Mouse (Mus musculus) CH12.LX (cell line): ENCODE results near the gene Hecw2. TPM values are rescaled to one million over a fixed set of nuclear protein-coding genes. Genes with fewer than 3 reads are reported as not detected.

Experiments
- DNase-seq: peaks from one replicate; pipeline ENCODE4 v3.0.0-alpha.2; 2013; ENCODE audit errors: extremely low read depth
- H3K27ac ChIP-seq: 2 replicates; pipeline ENCODE4 v1.5.1; 2012; ENCODE audit warnings: low read depth, mild to moderate bottlenecking, control low read depth, moderate library complexity; ENCODE audit not compliant: insufficient read depth
- H3K27me3 ChIP-seq: replicated peaks from 2 replicates; pipeline ENCODE3; 2012; ENCODE audit warnings: inconsistent platforms
- H3K36me3 ChIP-seq, 2 experiments: replicated peaks in 1 of 2; 2 replicates each; pipeline versions ENCODE3 to v1.6.1; 2012; ENCODE audit warnings: inconsistent platforms in 1 of 2, low read length in 1 of 2, mild to moderate bottlenecking in 1 of 2, mixed read lengths in 1 of 2, moderate library complexity in 1 of 2; ENCODE audit not compliant: control insufficient read depth in 1 of 2, insufficient read depth in 1 of 2
- H3K4me1 ChIP-seq, 2 experiments: 2 replicates each; pipeline ENCODE4 v1.6.1; 2012; ENCODE audit warnings: inconsistent platforms in 1 of 2, moderate library complexity in 1 of 2; ENCODE audit not compliant: insufficient read depth in 2 of 2, control insufficient read depth in 1 of 2
- H3K4me2 ChIP-seq: 2 replicates; pipeline ENCODE4 v1.6.1; 2012; ENCODE audit warnings: low read depth, mild to moderate bottlenecking, control low read depth; ENCODE audit not compliant: poor library complexity, insufficient read depth, severe bottlenecking
- H3K4me3 ChIP-seq, 3 experiments: fragments of 150-350 bp in 1 of 3; sonication (generic) in 1 of 3; replicated peaks in 1 of 3; 2 replicates each; pipeline versions ENCODE3 to v1.5.1; 2011 to 2012; ENCODE audit warnings: low read depth in 2 of 3, low read length in 2 of 3, mild to moderate bottlenecking in 2 of 3, moderate library complexity in 2 of 3, control low read depth in 1 of 3, improper control_type of control experiment in 1 of 3, inconsistent platforms in 1 of 3, mixed read lengths in 1 of 3; ENCODE audit not compliant: poor library complexity in 1 of 3
- H3K79me2 ChIP-seq: replicated peaks from 2 replicates; pipeline ENCODE4 v1.6.1; 2012; ENCODE audit warnings: mild to moderate bottlenecking, moderate library complexity; ENCODE audit not compliant: control insufficient read depth, poor library complexity, insufficient read depth, severe bottlenecking; ENCODE audit errors: extremely low read depth
- H3K9ac ChIP-seq: 2 replicates; pipeline ENCODE4 v1.6.1; 2012; ENCODE audit warnings: low read depth, mild to moderate bottlenecking, control low read depth, moderate library complexity; ENCODE audit not compliant: insufficient read depth
- H3K9me3 ChIP-seq: replicated peaks from 2 replicates; pipeline ENCODE3; 2012; ENCODE audit warnings: low read length, inconsistent platforms, mixed read lengths
- CHD2 ChIP-seq: IDR thresholded peaks from 2 replicates; pipeline ENCODE4 v1.6.1; 2011; ENCODE audit warnings: low read length, improper control_type of control experiment
- EP300 ChIP-seq: IDR thresholded peaks from 2 replicates; pipeline ENCODE4 v1.6.1; 2011; ENCODE audit warnings: low read length, improper control_type of control experiment
- IRF4 ChIP-seq: IDR thresholded peaks from 2 replicates; pipeline ENCODE4 v1.6.1; 2014; ENCODE audit warnings: low read depth, mild to moderate bottlenecking, inconsistent platforms, low read length, improper control_type of control experiment
- JUN ChIP-seq: IDR thresholded peaks from 2 replicates; pipeline ENCODE4 v1.6.1; 2011; ENCODE audit warnings: low read depth, mild to moderate bottlenecking, low read length, improper control_type of control experiment, moderate library complexity; ENCODE audit not compliant: insufficient read depth
- KAT2A ChIP-seq: IDR thresholded peaks from 2 replicates; pipeline ENCODE4 v1.6.1; 2012; ENCODE audit warnings: low read length, improper control_type of control experiment, inconsistent platforms; ENCODE audit not compliant: insufficient replicate concordance
- MAFK ChIP-seq: IDR thresholded peaks from 2 replicates; pipeline ENCODE4 v1.6.1; 2011; ENCODE audit warnings: low read length, improper control_type of control experiment; ENCODE audit not compliant: insufficient replicate concordance
- MAX ChIP-seq: IDR thresholded peaks from 2 replicates; pipeline ENCODE4 v1.6.1; 2011; ENCODE audit warnings: low read length, improper control_type of control experiment
- MEF2A ChIP-seq: IDR thresholded peaks from 2 replicates; pipeline ENCODE4 v1.6.1; 2014; ENCODE audit warnings: low read depth, mild to moderate bottlenecking, inconsistent platforms, low read length, improper control_type of control experiment, borderline replicate concordance
- MYC ChIP-seq: IDR thresholded peaks from 2 replicates; pipeline ENCODE4 v1.6.1; 2011; ENCODE audit warnings: low read depth, mild to moderate bottlenecking, improper control_type of control experiment, low read length
- NELFE ChIP-seq: IDR thresholded peaks from 2 replicates; pipeline ENCODE4 v1.6.1; 2011; ENCODE audit warnings: low read depth, low read length, improper control_type of control experiment
- NRF1 ChIP-seq: IDR thresholded peaks from 2 replicates; pipeline ENCODE4 v1.6.1; 2014; ENCODE audit warnings: low read depth, mild to moderate bottlenecking, inconsistent platforms, low read length, improper control_type of control experiment, moderate library complexity
- POLR2A ChIP-seq: IDR thresholded peaks from 2 replicates; pipeline ENCODE4 v1.6.1; 2011; ENCODE audit warnings: low read depth, mild to moderate bottlenecking, improper control_type of control experiment, low read length
- POLR2AphosphoS2 ChIP-seq: IDR thresholded peaks from 2 replicates; pipeline ENCODE4 v1.6.1; 2011; ENCODE audit warnings: low read depth, low read length, improper control_type of control experiment
- SIN3A ChIP-seq: IDR thresholded peaks from 2 replicates; pipeline ENCODE4 v1.6.1; 2012; ENCODE audit warnings: low read length, improper control_type of control experiment, inconsistent platforms
- SMC3 ChIP-seq: IDR thresholded peaks from 2 replicates; pipeline ENCODE4 v1.6.1; 2011; ENCODE audit warnings: low read depth, low read length, improper control_type of control experiment
- TBP ChIP-seq: conservative IDR thresholded peaks from 2 replicates; pipeline ENCODE4 v1.6.1; 2011; ENCODE audit warnings: low read depth, low read length, improper control_type of control experiment
- USF2 ChIP-seq: conservative IDR thresholded peaks from 2 replicates; pipeline ENCODE4 v1.6.1; 2011; ENCODE audit warnings: low read depth, low read length, improper control_type of control experiment
- ZC3H11A ChIP-seq: IDR thresholded peaks from 2 replicates; pipeline ENCODE4 v1.6.1; 2012; ENCODE audit warnings: low read depth, mild to moderate bottlenecking, inconsistent platforms, low read length, improper control_type of control experiment
- ZKSCAN1 ChIP-seq: IDR thresholded peaks from 2 replicates; pipeline ENCODE4 v1.6.1; 2012; ENCODE audit warnings: low read depth, inconsistent platforms, low read length, improper control_type of control experiment, borderline replicate concordance
- ZMIZ1 ChIP-seq: IDR thresholded peaks from 2 replicates; pipeline ENCODE4 v1.6.1; 2012; ENCODE audit warnings: low read depth, mild to moderate bottlenecking, inconsistent platforms, low read length, improper control_type of control experiment
- dilution Hi-C: fragments of 300-500 bp; cut with MboI; formaldehyde crosslinking; loops from 2 replicates; pipeline ENCODE4 v1.14.3; 2020; ENCODE audit warnings: low sequenced_read_pairs; ENCODE audit not compliant: extremely low pct_unique_long_range_greater_than_20kb, extremely low pct_ligation_motif_present
- in situ Hi-C: fragments of 300-500 bp; cut with MboI; formaldehyde crosslinking; loops from 3 replicates; pipeline ENCODE4 v1.14.3; 2019; ENCODE audit warnings: low sequenced_read_pairs, low pct_ligation_motif_present, low pct_unique_long_range_greater_than_20kb, mixed read lengths
- polyA plus RNA-seq: library from polyadenylated mRNA; unstranded; fragments of >175 nt; gene quantifications from 2 replicates; pipeline ENCODE4 v1.2.1, GENCODE M21; 2012; ENCODE audit warnings: low read depth; ENCODE audit not compliant: insufficient read length
- total RNA-seq, 2 experiments: library from RNA; depleted of rRNA; stranded (reverse); fragments of 300-350 nt in 1 of 2; fragments of >200 nt in 1 of 2; gene quantifications; 2 replicates each; pipeline ENCODE4 v1.2.3; 2012 to 2014

The Hecw2 gene
- total and polyA plus RNA-seq, 3 experiments = 0.05 to 0.59 (median 0.14) TPM

- no peaks in the 10 kb centered on the region for H3K79me2 ChIP-seq
- TF ChIP-seq EP300 (no peak), SMC3 (no peak), ZMIZ1 (no peak), POLR2AphosphoS2 (no peak), MEF2A (0 out of 2 replicates have a peak, but pooled peaks have one; percentile 15), CHD2 (no peak)
- dilution Hi-C loops (no loop called here), in situ Hi-C loops (no loop called here)
- no peaks in the 10 kb centered on the region for H3K27me3 ChIP-seq
- peaks cover 4 to 10% of the 10 kb centered on the region in 2 experiments; a peak in 3 of 4 replicates for H3K4me1 ChIP-seq
- no peaks in the 10 kb centered on the region for H3K36me3 ChIP-seq
- H3K27ac ChIP-seq = no peak overlapping the region
- no peaks in the 10 kb centered on the region for H3K9me3 ChIP-seq
- no peak for DNase-seq
- H3K4me3 ChIP-seq = no peak overlapping the region
- H3K9ac ChIP-seq = no peak overlapping the region
- H3K4me2 ChIP-seq = no peak overlapping the region
Observed at GRCm38 (mm10) chr1:54074456-54074855, 120.5 kb downstream of the Hecw2 start.

DNA sequence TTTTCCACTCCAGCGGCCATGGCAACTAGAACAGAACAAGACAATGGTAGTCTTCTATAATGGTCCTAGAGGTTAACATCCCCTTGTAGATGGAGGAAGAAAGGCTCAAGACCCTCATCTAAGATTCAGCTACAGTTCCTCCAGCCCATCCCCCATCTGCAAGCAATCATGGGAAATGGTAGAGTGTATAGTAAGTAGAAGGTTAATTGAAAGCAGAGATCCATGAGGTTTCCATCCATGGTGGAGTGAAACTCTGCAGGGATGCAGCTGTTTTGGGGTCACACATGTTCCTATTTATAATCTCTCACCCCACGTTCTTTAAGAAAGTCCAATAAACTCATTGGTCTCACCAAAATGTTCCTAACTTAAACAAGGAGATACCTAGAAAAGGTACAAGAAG is 124.8 kb downstream of the Hecw2 start:
- in situ Hi-C loops = no loop called here
- no peaks in the 10 kb centered on the region for H3K79me2 ChIP-seq
- peaks cover 10 to 30% of the 10 kb centered on the region in 2 experiments for H3K4me1 ChIP-seq
- H3K36me3 ChIP-seq = no peaks in the 10 kb centered on the region
- no peak for DNase-seq
- no peaks in the 10 kb centered on the region for H3K9me3 ChIP-seq
- no peak overlapping the region for H3K4me3 ChIP-seq
- no peak overlapping the region for H3K9ac ChIP-seq
- no peaks in the 10 kb centered on the region for H3K27me3 ChIP-seq
- no peak for TF ChIP-seq SIN3A
- no peak for TF ChIP-seq ZKSCAN1
- TF ChIP-seq NELFE = no peak
- TF ChIP-seq MYC = no peak
- no peak for TF ChIP-seq NRF1
- TF ChIP-seq MAX = no peak
- no peak for TF ChIP-seq MEF2A
- TF ChIP-seq USF2 = no peak
- TF ChIP-seq JUN = no peak
- no peak for TF ChIP-seq IRF4
- TF ChIP-seq TBP = no peak
- no peak for TF ChIP-seq POLR2A
- TF ChIP-seq ZC3H11A = no peak
- TF ChIP-seq MAFK = no peak
- TF ChIP-seq KAT2A = no peak
- TF ChIP-seq POLR2AphosphoS2 = no peak
- TF ChIP-seq, all 38 proteins: peak for 0
- Histone ChIP-seq H3K4me2 (no peak overlapping the region), H3K27ac (no peak overlapping the region)
- dilution Hi-C loops = no loop called here
